Mouse (Mus musculus) limb, embryonic 12.5 days (tissue): ENCODE results near the gene Arhgef33. TPM values are rescaled to one million over a fixed set of nuclear protein-coding genes. Genes with fewer than 3 reads are reported as not detected.
"Not testable (repeated sequence)": the region's sequence is repeated elsewhere in the genome, so short reads cannot be mapped to it uniquely, and the experiment has no call there.

Source experiments
- ATAC-seq: fragments of 200-750 bp; cut with Nextera tagmentation; 2 replicates; pipeline ENCODE4 v1.8.0; 2017; ENCODE audit warnings: low read depth, moderate TSS enrichment; ENCODE audit not compliant: insufficient number of reproducible peaks, insufficient read depth, low FRiP score, low TSS enrichment
- H3K27ac ChIP-seq: fragments of 300-500 bp; sonication (generic); 2 replicates; pipeline ENCODE4 v1.5.1; 2016; ENCODE audit warnings: mild to moderate bottlenecking, moderate library complexity
- H3K27me3 ChIP-seq: fragments of 300-500 bp; sonication (generic); 2 replicates; pipeline ENCODE4 v1.6.1; 2016; ENCODE audit warnings: mild to moderate bottlenecking, moderate library complexity
- H3K36me3 ChIP-seq: fragments of 300-500 bp; sonication (generic); 2 replicates; pipeline ENCODE4 v1.6.1; 2016; ENCODE audit warnings: mild to moderate bottlenecking, moderate library complexity
- H3K4me1 ChIP-seq: fragments of 300-500 bp; sonication (generic); replicated peaks from 2 replicates; pipeline ENCODE4 v1.6.1; 2016
- H3K4me2 ChIP-seq: fragments of 300-500 bp; sonication (generic); 2 replicates; pipeline ENCODE4 v1.6.1; 2016; ENCODE audit warnings: mild to moderate bottlenecking, moderate library complexity
- H3K4me3 ChIP-seq: fragments of 300-500 bp; sonication (generic); replicated peaks from 2 replicates; pipeline ENCODE4 v1.5.1; 2016; ENCODE audit warnings: mild to moderate bottlenecking
- H3K9ac ChIP-seq: fragments of 300-500 bp; sonication (generic); replicated peaks from 2 replicates; pipeline ENCODE4 v1.6.1; 2016; ENCODE audit warnings: mild to moderate bottlenecking, moderate library complexity
- H3K9me3 ChIP-seq: fragments of 300-500 bp; sonication (generic); 2 replicates; pipeline ENCODE4 v1.6.1; 2016; ENCODE audit warnings: mild to moderate bottlenecking, moderate library complexity
- WGBS: fragments of 180-500 bp; shearing (Covaris S2); methylation state at CpG from one replicate; pipeline ENCODE4 v1.1.7; 2016; 5-methylcytosine and 5-hydroxymethylcytosine counted together
- polyA plus RNA-seq: library from polyadenylated mRNA; unstranded; fragments of >200 nt; fragmentation: Nextera tagmentation; extraction: Ambion mirVana; gene quantifications from 2 replicates; pipeline ENCODE4 v1.2.1, GENCODE M21; 2016

Gene Arhgef33
- 0.58 and 2.1 TPM in 2 replicates for polyA plus RNA-seq

DNA sequence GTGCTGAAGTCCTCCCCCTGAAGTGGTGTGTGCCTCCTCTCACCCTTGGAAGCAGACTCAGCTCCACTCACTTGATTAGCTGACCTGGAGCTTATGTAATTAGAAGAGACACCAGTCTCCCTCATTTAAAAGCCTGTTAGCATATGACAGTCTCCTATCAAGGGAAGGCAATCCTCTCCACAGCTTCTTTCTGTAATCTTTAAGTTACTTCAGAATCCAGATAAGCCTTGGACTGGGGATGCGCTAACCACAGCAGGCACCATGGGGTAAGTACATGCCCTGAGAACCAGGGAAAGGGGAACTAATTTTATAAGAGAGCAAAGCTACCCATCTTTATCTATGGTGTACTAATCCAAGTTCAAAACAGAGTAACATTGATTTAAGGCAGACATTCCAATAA, at the start of gene Arhgef33:
Gene Arhgef33 (plus strand): TSS at position 157 of the 400 bp plus-strand sequence.
- Histone ChIP-seq H3K4me2 (no peak within 1 kb of the TSS), H3K4me1 (peaks cover 14% of the 10 kb centered on the region), H3K9ac (no peak within 1 kb of the TSS), H3K27me3 (no peaks in the 10 kb centered on the region), H3K4me3 (no peak within 1 kb of the TSS), H3K9me3 (no peaks in the 10 kb centered on the region), H3K36me3 (no peaks in the 10 kb centered on the region), H3K27ac (no peak within 1 kb of the TSS)
- WGBS, result 97% methylated on average over 1 of the region's 1 CpGs
- no peak for ATAC-seq

DNA sequence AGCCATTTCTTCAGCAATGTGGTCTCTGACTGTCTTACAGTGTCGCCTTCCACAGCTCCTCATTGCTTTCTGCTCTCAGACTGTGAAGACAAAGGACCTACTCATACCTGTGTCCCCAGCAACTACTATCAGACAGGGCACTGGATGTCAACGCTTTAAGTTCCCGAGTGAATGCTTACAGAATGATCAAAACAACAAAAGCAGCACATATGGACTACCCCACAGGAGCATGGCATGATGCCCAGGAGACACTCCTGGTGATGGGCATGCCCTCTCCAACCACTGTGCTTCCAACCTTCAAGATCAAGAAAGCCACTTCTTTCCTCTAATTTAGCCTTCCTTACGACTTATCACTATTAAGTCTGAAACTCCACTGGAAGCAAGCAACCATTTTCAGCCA, 40.1 kb upstream of the Arhgef33 start:
- H3K9me3 ChIP-seq, result no peaks in the 10 kb centered on the region
- peaks cover 94% of the 10 kb centered on the region for H3K36me3 ChIP-seq
- H3K4me3 ChIP-seq, result no peak overlapping the region
- no peaks in the 10 kb centered on the region for H3K27me3 ChIP-seq
- 93% methylated on average over 4 of the region's 4 CpGs for WGBS
- no peak for ATAC-seq
- no peaks in the 10 kb centered on the region for H3K4me1 ChIP-seq
- H3K27ac ChIP-seq, result no peak overlapping the region
- H3K4me2 ChIP-seq, result no peak overlapping the region
- no peak overlapping the region for H3K9ac ChIP-seq

DNA sequence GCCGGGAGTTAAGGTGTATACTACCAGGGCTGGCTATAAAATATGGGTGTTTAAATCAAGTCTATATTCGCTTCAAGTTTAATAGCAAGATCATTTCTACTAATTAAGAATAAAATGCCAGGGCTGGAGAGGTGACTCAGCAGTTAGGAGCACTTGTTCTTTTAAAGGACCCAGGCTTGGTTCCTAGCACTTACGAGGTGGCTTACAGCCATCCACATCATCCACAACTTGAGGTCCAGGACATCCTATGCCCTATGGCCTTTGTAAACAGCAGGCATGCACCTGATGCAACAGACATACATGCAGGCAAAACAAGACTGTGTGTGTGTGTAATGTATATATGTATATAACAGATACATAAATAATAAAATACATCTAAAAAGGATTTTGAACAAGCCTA, 39.1 kb upstream of the Arhgef33 start:
- Histone ChIP-seq H3K4me3 (no peak overlapping the region), H3K27ac (no peak overlapping the region), H3K4me1 (no peaks in the 10 kb centered on the region), H3K4me2 (no peak overlapping the region), H3K9ac (no peak overlapping the region), H3K9me3 (no peaks in the 10 kb centered on the region), H3K36me3 (peaks cover 95% of the 10 kb centered on the region), H3K27me3 (no peaks in the 10 kb centered on the region)
- no peak for ATAC-seq
- WGBS, result 87% methylated on average over 3 of the region's 3 CpGs

DNA sequence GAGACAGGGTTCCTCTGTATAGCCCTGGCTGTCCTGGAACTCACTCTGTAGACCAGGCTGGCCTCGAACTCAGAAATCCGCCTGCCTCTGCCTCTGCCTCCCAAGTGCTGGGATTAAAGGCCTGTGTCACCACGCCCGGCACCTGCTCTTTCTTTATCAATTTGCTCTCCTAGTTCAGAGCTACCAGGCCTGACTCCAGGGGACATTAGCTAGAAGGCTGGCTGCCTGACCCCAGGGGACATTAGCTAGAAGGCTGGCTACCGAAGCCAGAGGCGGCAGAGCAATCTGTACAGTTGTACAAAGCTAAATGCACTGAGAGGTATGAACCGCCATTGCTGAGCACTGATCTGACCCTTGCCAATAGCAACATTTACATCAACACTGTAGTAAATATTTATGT, 36.6 kb upstream of the Arhgef33 start:
- not testable (repeated sequence) for H3K4me2 ChIP-seq, ATAC-seq, H3K27ac ChIP-seq, H3K9me3 ChIP-seq, H3K9ac ChIP-seq, H3K27me3 ChIP-seq, H3K4me3 ChIP-seq, H3K4me1 ChIP-seq
- H3K36me3 ChIP-seq, result peaks cover 95% of the 10 kb centered on the region
- WGBS, result 93% methylated on average over 7 of the region's 7 CpGs

DNA sequence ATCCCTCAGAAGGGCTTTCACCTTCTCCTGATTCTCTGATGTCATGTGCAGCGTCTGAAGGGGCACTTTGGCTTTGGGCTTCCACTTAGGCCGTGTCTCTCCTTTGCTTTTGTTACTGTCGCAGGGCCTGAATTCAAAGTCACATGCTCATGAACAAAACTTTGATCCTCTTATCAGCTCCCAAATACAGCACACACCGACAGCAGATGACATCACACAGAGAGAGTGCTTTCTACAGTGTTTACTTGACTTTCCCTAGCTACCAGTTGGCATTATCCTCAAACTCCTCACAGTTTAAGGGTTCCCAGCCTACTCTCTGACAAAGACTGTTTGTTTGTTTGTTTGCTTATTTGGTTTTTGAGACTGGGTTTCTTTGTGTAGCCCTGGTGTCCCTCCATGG, 29.0 kb upstream of the Arhgef33 start:
- H3K36me3 ChIP-seq, result peaks cover 73% of the 10 kb centered on the region
- ATAC-seq, result no peak

DNA sequence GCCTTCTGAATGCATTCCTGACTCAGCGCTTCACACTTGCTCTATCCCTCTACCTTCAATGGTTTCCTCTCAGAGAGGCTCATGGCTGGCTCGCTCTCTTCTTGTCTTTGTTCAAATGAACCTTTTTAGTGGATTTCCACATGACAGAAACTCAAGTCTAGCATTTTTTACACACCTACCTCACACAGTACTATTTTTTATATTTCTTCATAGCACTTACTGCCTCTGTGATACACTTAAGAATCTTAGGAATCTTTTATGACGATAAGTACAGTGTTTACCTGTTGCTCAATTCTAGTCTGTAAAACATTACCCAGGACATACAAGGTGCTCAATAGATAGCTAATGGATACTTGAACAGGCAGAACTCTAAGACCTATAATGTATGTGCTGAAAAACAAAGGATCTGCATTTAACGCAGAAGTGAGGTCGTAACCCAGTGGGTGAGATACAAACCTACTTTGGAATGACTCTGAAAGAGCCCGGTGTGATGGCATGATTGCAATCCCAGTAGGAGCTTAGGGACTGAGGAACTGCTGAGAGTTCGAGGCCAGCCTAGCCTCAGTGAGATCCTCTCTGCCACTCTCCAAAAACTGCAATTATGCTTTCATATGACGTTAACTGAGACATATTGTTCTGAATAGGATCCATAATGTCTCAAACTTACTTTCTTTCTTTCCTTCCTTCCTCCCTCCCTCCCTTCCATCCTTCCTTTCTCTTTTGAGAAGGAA, 27.7 kb upstream of the Arhgef33 start:
- Histone ChIP-seq H3K4me3 (no peak overlapping the region), H3K27me3 (no peaks in the 10 kb centered on the region), H3K36me3 (peaks cover 61% of the 10 kb centered on the region), H3K4me2 (no peak overlapping the region), H3K27ac (no peak overlapping the region), H3K9ac (no peak overlapping the region), H3K9me3 (no peaks in the 10 kb centered on the region), H3K4me1 (no peaks in the 10 kb centered on the region)
- WGBS, result 92% methylated on average over 8 of the region's 8 CpGs
- no peak for ATAC-seq

More for the DNA sequence above, 29.0 kb upstream of the Arhgef33 start:
- no peaks in the 10 kb centered on the region for H3K9me3 ChIP-seq
- H3K4me2 ChIP-seq, result no peak overlapping the region
- no peak overlapping the region for H3K27ac ChIP-seq
- H3K27me3 ChIP-seq, result no peaks in the 10 kb centered on the region
- 89% methylated on average over 4 of the region's 4 CpGs for WGBS
- H3K4me1 ChIP-seq, result no peaks in the 10 kb centered on the region
- no peak overlapping the region for H3K4me3 ChIP-seq
- H3K9ac ChIP-seq, result no peak overlapping the region

DNA sequence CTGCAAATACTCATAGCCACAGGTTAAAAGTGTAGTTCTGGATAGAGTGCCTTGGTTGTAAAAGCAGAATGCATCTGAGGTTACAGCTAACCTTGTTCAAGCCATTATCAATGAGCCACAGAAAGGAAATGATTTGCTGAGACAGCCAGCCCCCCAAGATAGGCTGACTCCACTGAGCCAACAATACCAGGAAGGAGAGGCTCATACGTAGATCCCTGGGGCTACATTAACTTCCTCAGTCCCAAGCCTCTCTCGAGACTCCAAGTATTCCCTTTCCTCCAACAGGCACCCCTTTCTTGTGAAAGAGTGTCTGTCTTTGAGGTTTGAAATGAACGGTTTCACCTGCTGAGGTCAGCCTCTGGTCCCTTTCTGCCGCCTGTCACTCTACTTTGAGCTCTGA, 22.8 kb upstream of the Arhgef33 start:
- Histone ChIP-seq H3K27me3 (no peaks in the 10 kb centered on the region), H3K27ac (no peak overlapping the region), H3K9ac (no peak overlapping the region), H3K36me3 (peaks cover 17% of the 10 kb centered on the region), H3K4me1 (peaks cover 12% of the 10 kb centered on the region), H3K9me3 (no peaks in the 10 kb centered on the region), H3K4me3 (no peak overlapping the region), H3K4me2 (no peak overlapping the region)
- WGBS, result 84% methylated on average over 4 of the region's 4 CpGs
- ATAC-seq, result no peak

DNA sequence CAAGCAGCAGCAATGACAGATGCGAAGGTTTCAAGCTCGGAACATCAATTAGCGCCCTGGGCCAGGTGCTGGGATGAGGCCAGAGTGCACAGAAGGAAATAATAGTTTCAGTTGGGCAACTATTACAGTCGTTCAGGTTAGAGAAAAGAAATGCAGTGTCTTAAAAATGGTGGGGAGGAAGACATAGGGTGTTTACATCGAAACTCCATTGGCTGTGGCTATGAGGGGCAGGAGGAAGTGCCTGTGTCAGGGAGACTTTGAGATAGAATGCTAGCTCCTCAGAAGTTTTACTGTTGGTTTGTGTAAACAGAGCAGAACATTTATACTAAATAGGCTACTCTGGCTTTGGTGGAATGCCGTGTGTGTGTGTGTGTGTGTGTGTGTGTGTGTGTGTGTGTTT, 19.2 kb upstream of the Arhgef33 start:
- Histone ChIP-seq H3K4me2 (no peak overlapping the region), H3K36me3 (no peaks in the 10 kb centered on the region), H3K4me1 (peaks cover 12% of the 10 kb centered on the region), H3K9me3 (no peaks in the 10 kb centered on the region), H3K27me3 (no peaks in the 10 kb centered on the region), H3K4me3 (no peak overlapping the region), H3K27ac (no peak overlapping the region), H3K9ac (no peak overlapping the region)
- ATAC-seq, result no peak
- 75% methylated on average over 6 of the region's 6 CpGs for WGBS

DNA sequence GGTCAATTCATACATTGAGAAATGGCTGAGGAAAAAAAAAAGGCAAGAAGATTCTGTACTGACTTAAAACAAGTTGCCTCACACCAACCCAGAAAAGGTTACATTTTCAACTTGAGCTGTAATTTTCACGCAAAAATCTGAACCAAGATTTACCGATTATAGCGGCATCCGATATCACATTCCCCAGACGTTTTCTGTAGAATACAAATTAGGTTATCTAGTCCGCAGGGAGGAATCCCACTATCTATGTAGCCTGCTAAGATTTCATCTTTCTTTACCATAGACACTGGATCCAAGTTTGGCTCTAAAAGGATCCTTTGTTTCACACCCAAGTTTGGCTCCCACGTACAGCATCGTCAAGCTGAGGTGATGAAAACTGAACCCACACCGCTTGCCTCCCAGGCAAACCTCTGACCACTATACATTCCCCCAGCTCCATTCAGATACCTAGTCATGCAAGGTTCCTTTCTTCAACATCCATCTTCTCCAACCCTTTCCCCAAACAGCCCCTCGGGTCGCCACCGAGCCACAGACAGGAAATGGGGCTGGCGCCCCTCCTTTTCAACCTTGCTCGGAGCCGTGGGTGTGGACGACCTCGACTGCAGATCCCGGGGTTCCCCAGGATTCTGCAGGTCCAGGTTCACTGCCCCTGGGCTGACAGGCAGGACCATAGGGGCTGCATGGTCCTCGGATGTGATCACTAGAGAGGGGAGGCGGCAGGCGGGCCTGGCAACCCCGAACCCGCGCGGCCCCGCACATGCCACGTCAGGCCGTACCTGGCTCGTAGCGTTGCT, 17.7 kb upstream of the Arhgef33 start:
- H3K9me3 ChIP-seq, result no peaks in the 10 kb centered on the region
- WGBS, result 2% methylated on average over 30 of the region's 30 CpGs
- ATAC-seq, result no peak; the same call in 1 of the 2 replicates
- no peaks in the 10 kb centered on the region for H3K27me3 ChIP-seq
- H3K27ac ChIP-seq, result peak overlapping the region; percentile 91
- H3K36me3 ChIP-seq, result no peaks in the 10 kb centered on the region
- peak overlapping the region; percentile 78 for H3K9ac ChIP-seq
- H3K4me2 ChIP-seq, result peak overlapping the region; percentile 68
- H3K4me1 ChIP-seq, result peaks cover 12% of the 10 kb centered on the region
- peak overlapping the region; percentile 77 for H3K4me3 ChIP-seq

DNA sequence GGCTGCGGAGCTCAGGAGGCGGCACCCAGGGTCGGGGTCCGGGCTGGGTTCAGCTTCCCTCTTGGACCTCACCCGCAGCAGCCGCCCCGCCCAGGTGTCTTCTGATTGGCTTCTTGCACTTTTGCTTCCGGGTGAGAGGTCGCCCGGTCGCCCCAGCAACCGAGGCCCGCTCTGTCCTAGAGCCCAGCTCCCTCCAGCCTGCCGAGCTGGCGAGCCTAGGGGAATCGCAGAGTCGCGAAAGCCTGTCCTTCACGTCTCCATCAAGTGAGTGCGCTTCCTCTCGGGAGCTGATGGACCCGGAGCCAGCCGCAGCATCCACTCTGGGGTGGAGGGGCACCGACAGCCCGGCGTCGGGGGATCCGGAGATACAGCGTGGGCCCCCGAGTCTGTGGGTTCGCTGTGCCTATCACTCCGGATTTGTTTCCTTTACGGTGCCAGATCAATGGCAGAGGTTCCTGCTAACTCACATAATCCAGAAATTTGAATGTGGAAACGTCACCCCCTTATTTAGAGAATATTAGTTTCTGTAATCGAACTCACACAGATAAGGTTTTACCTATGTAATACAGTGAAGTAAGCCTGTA, 17.0 kb upstream of the Arhgef33 start, which contains the start of the genes Morn2 and Dhx57:
Gene Morn2 (plus strand): TSS at position 130 of the 584 bp plus-strand sequence.
Gene Dhx57 (minus strand): TSS at position 403 of the 584 bp plus-strand sequence.
- H3K36me3 ChIP-seq, result no peaks in the 10 kb centered on the region
- H3K27me3 ChIP-seq, result no peaks in the 10 kb centered on the region
- peak within 1 kb of the TSS; percentile 78 for H3K9ac ChIP-seq
- peak; percentile 98 for ATAC-seq
- no peaks in the 10 kb centered on the region for H3K9me3 ChIP-seq
- WGBS, result 1% methylated on average over 35 of the region's 35 CpGs
- peaks cover 12% of the 10 kb centered on the region for H3K4me1 ChIP-seq
- peak within 1 kb of the TSS; percentile 91 for H3K27ac ChIP-seq
- H3K4me2 ChIP-seq, result peak within 1 kb of the TSS; percentile 68
- peak within 1 kb of the TSS; percentile 77 for H3K4me3 ChIP-seq

DNA sequence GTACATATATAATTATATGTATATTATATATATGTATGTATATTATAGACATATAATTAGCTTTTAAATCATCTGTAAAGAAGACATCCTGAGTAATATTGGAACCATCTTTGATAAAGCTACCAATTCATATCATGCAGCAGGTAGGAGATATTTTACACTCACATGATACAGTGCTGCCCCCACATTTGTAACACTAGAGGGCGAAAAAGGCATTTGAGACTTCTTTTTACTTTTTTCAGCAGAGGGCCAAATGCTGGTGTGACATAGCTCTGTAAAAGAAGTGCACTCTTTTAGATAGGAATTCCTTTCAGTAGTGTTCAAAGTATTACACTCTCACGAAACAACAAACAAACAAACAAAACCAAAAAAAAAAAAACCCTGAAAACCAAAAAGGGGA, 16.1 kb upstream of the Arhgef33 start:
- Histone ChIP-seq H3K4me2 (no peak overlapping the region), H3K4me1 (peaks cover 12% of the 10 kb centered on the region), H3K9me3 (no peaks in the 10 kb centered on the region), H3K27me3 (no peaks in the 10 kb centered on the region), H3K4me3 (no peak overlapping the region), H3K9ac (no peak overlapping the region), H3K36me3 (no peaks in the 10 kb centered on the region), H3K27ac (no peak overlapping the region)
- ATAC-seq, result 0 out of 2 replicates have a peak, but pooled peaks have one; percentile 16
- 30% methylated on average over 2 of the region's 2 CpGs for WGBS
